Mouse (Mus musculus) C2C12 (cell line): ENCODE measurements around the gene Cass4.

Experiments used
- CTCF ChIP-seq: IDR thresholded peaks from one replicate; pipeline ENCODE4 v1.5.1; 2011; ENCODE audit not compliant: control insufficient read depth, insufficient read depth, insufficient read length
- MAX ChIP-seq: IDR thresholded peaks from one replicate; pipeline ENCODE4 v1.6.1; 2011; ENCODE audit warnings: mild to moderate bottlenecking, control low read depth
- MYOG ChIP-seq: IDR thresholded peaks from one replicate; pipeline ENCODE4 v1.6.1; 2011; ENCODE audit not compliant: control insufficient read depth, insufficient read length; ENCODE audit errors: extremely low read depth
- USF1 ChIP-seq: IDR thresholded peaks from one replicate; pipeline ENCODE4 v1.6.1; 2011; ENCODE audit warnings: low read depth, mild to moderate bottlenecking, control low read depth, moderate library complexity

GRCm38 (mm10) chr2:172344669-172345068 is 48.9 kb upstream of the Cass4 start:
- no peak for TF ChIP-seq USF1
- no peak for TF ChIP-seq CTCF
- TF ChIP-seq MAX, result no peak
- no peak for TF ChIP-seq MYOG
